Mouse (Mus musculus): Measurements from ENCODE around the gene Slit3. TPM values are rescaled to one million over a fixed set of nuclear protein-coding genes. Genes with fewer than 3 reads are reported as not detected.

Gene Slit3
- polyA plus RNA-seq, 1 experiment from 2014 or later: 14.3 TPM

DNA sequence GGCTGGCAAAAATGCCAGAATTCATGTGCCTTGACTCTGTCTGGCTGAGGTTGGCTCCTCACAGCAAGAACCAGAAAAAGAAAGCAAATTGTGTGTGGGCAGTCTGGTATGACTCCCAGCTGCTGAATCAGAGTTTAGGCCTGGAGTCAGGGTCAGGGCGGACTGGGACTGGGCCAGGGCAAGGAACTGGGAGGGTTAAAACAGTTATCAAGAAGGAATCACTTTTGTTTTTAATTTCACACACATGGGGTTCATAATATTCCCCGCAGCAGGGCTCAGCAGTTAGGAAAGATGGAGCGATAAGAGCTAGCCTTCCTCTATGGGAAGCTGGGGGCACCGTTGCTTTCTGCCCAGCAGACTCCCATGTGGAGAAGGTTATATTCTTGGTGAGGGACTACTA lies 234.8 kb downstream of the Slit3 start:
- H3K9me3 ChIP-seq (ENCODE audit: control insufficient read depth, low read length): no peaks in the 10 kb centered on the region
- H3K9ac ChIP-seq: no peak overlapping the region
- no peak overlapping the region for H3K4me3 ChIP-seq (replicated peaks; ENCODE audit: low read length)
- 79% methylated on average over 4 of the region's 4 CpGs for WGBS
- ATAC-seq (ENCODE audit: low FRiP score) (no peak), DNase-seq (ENCODE audit: low spot score) (no peak)
- H3K27me3 ChIP-seq (ENCODE audit: control insufficient read depth, insufficient read depth, low read length): peaks cover 8% of the 10 kb centered on the region
- no peak overlapping the region for H3K27ac ChIP-seq
- H3K36me3 ChIP-seq (replicated peaks; ENCODE audit: control insufficient read depth, insufficient read depth): no peaks in the 10 kb centered on the region
- no peak overlapping the region for H3K4me2 ChIP-seq (replicated peaks)
- H3K4me1 ChIP-seq (replicated peaks; ENCODE audit: control insufficient read depth, insufficient read depth, low read length): no peaks in the 10 kb centered on the region

DNA sequence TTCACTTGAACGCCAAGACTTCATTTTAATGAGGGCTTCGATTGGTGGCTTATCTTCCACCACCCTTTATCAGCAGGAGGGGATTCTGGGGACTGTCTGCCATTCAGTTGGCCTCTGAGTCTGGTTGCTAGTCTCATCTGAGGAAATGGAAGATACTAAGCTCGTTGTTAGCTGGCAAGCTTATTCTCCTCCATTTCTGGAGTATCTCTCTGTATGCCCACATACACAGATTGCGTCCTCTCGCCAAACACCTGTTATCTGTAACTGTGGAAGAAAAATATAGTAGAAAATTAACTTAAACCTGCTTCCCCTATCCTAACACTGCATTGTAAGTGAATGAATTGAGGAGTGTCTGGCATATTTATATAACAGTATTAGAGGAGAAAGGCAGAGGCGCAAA lies 240.0 kb downstream of the Slit3 start:
- Histone ChIP-seq H3K9ac (no peak overlapping the region), H3K4me1 (replicated peaks; ENCODE audit: control insufficient read depth, insufficient read depth, low read length) (peaks cover 13% of the 10 kb centered on the region), H3K9me3 (ENCODE audit: control insufficient read depth, low read length) (no peaks in the 10 kb centered on the region), H3K27ac (no peak overlapping the region), H3K27me3 (ENCODE audit: control insufficient read depth, insufficient read depth, low read length) (peaks cover 35% of the 10 kb centered on the region), H3K4me2 (replicated peaks) (no peak overlapping the region), H3K4me3 (replicated peaks; ENCODE audit: low read length) (no peak overlapping the region), H3K36me3 (replicated peaks; ENCODE audit: control insufficient read depth, insufficient read depth) (no peaks in the 10 kb centered on the region)
- WGBS: 86% methylated on average over 6 of the region's 6 CpGs
- no peak for ATAC-seq (ENCODE audit: low FRiP score)
- no peak for DNase-seq (ENCODE audit: low spot score)

DNA sequence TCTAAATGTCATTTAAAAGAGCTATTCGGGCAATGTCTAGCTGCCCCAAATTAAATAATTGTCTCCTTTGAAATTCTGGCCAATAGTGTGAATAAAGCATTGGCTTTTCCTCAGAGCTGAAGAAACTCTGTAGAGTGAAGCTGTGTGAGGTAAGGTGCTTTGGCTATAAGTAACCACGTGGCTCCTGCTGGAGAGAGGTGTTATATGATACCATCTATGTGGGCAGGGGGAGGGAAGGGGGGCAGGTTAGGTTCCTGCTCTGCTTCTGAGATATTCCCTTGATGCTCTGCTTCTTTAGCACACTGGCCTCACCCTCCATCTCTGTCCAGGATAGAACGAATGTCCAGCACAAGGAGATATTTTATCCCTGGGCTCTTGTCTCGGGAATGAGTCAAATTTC lies 242.0 kb downstream of the Slit3 start:
- no peak overlapping the region for H3K4me3 ChIP-seq (replicated peaks; ENCODE audit: low read length)
- peaks cover 13% of the 10 kb centered on the region for H3K4me1 ChIP-seq (replicated peaks; ENCODE audit: control insufficient read depth, insufficient read depth, low read length)
- no peaks in the 10 kb centered on the region for H3K9me3 ChIP-seq (ENCODE audit: control insufficient read depth, low read length)
- H3K27ac ChIP-seq: no peak overlapping the region
- peaks cover 49% of the 10 kb centered on the region for H3K27me3 ChIP-seq (ENCODE audit: control insufficient read depth, insufficient read depth, low read length)
- DNase-seq (ENCODE audit: low spot score) (no peak), ATAC-seq (ENCODE audit: low FRiP score) (no peak)
- H3K4me2 ChIP-seq (replicated peaks): no peak overlapping the region
- 63% methylated on average over 4 of the region's 4 CpGs for WGBS
- H3K36me3 ChIP-seq (replicated peaks; ENCODE audit: control insufficient read depth, insufficient read depth): no peaks in the 10 kb centered on the region
- no peak overlapping the region for H3K9ac ChIP-seq

DNA sequence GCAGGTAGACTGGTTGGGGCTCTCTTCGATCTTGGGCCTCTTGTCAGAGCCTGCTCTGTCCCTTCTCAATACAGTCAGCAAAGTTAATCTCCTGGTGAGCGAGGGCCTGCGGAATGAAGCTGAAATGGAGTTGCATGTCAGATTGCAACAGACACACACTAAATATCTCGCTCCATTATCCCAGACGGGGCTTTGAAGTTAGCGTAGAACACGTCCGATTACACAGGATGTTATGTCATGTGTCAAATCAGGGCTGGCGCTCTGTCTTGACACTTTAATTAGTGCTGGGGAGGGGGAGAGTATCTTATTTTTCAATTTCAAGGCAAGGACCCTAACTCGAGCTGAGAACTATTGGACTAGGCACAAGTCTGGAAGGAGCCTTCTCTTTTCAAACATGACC lies 243.4 kb downstream of the Slit3 start:
- Histone ChIP-seq H3K36me3 (replicated peaks; ENCODE audit: control insufficient read depth, insufficient read depth) (no peaks in the 10 kb centered on the region), H3K4me1 (replicated peaks; ENCODE audit: control insufficient read depth, insufficient read depth, low read length) (peaks cover 13% of the 10 kb centered on the region), H3K4me2 (replicated peaks) (no peak overlapping the region), H3K9me3 (ENCODE audit: control insufficient read depth, low read length) (no peaks in the 10 kb centered on the region), H3K27me3 (ENCODE audit: control insufficient read depth, insufficient read depth, low read length) (peaks cover 53% of the 10 kb centered on the region), H3K4me3 (replicated peaks; ENCODE audit: low read length) (no peak overlapping the region), H3K27ac (no peak overlapping the region), H3K9ac (no peak overlapping the region)
- DNase-seq (ENCODE audit: low spot score) (no peak), ATAC-seq (ENCODE audit: low FRiP score) (no peak)
- 58% methylated on average over 10 of the region's 10 CpGs for WGBS

DNA sequence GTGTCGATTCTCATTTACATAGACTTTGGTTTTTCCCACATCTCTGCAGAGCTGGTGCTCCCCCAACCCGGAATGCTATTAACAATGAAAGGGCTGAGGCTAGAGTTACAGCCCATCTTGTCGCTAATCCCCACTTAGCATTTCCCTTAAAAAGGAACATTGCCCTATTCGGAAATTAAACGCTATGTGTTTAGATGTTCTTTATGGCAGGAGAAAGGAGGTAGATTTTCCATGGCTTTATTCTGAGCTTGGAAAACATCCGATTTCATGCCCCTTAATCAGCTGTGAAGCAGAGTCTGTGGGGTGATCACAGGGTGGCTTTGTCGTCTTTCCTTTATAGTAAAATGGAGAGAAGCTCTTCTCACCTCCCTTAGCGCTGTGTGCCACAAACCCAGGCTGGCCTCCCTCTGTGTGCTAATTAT lies 244.5 kb downstream of the Slit3 start:
- H3K27ac ChIP-seq: no peak overlapping the region
- ATAC-seq (ENCODE audit: low FRiP score) (no peak), DNase-seq (ENCODE audit: low spot score) (no peak)
- peaks cover 13% of the 10 kb centered on the region for H3K4me1 ChIP-seq (replicated peaks; ENCODE audit: control insufficient read depth, insufficient read depth, low read length)
- no peak overlapping the region for H3K9ac ChIP-seq
- H3K36me3 ChIP-seq (replicated peaks; ENCODE audit: control insufficient read depth, insufficient read depth): no peaks in the 10 kb centered on the region
- WGBS: 9% methylated on average over 8 of the region's 8 CpGs
- peaks cover 51% of the 10 kb centered on the region for H3K27me3 ChIP-seq (ENCODE audit: control insufficient read depth, insufficient read depth, low read length)
- H3K4me2 ChIP-seq (replicated peaks): no peak overlapping the region
- H3K4me3 ChIP-seq (replicated peaks; ENCODE audit: low read length): no peak overlapping the region
- no peaks in the 10 kb centered on the region for H3K9me3 ChIP-seq (ENCODE audit: control insufficient read depth, low read length)

DNA sequence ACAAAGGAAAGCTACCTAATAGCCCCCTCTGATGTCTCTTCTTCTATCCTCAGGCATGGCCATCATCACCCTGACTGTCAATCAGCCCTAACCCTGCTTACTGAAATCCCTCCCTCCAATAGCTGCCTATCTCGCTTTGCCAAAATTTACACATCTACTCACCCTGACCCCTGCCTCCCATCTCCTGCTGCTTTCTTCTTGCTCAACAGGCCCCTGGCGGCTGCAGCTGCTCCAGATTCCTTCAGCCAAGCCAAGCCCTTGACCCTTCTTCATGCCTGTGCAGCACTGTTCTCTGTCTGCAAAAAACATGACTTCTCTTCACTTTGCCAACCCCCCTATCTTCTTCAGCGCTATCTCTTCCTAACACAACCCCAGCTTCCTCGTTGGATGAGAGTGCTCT lies 245.6 kb downstream of the Slit3 start:
- Histone ChIP-seq H3K9ac (no peak overlapping the region), H3K4me2 (replicated peaks) (no peak overlapping the region), H3K4me3 (replicated peaks; ENCODE audit: low read length) (no peak overlapping the region), H3K27ac (no peak overlapping the region), H3K36me3 (replicated peaks; ENCODE audit: control insufficient read depth, insufficient read depth) (no peaks in the 10 kb centered on the region), H3K4me1 (replicated peaks; ENCODE audit: control insufficient read depth, insufficient read depth, low read length) (peaks cover 13% of the 10 kb centered on the region), H3K9me3 (ENCODE audit: control insufficient read depth, low read length) (no peaks in the 10 kb centered on the region), H3K27me3 (ENCODE audit: control insufficient read depth, insufficient read depth, low read length) (peaks cover 47% of the 10 kb centered on the region)
- WGBS: 78% methylated on average over 4 of the region's 4 CpGs
- ATAC-seq (ENCODE audit: low FRiP score): no peak
- no peak for DNase-seq (ENCODE audit: low spot score)

DNA sequence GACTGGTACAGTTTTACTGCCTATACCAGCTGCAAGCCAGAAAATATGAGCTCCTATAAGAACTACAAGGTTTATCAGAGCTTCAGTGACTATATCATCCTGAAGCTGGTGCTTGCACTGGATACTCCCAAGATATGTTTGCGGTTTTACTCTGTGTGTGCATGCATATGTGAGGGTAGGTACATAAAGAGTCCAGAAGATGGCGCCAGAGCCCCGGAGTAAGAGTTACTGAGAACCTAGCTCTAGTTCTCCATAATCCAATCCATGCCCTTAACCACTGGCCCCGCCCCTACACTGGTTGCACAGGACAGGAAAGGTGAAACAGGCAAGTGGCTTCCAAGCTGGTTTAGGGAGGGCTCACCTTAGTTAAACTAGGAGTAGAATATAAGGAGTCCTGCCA lies 246.2 kb downstream of the Slit3 start:
- DNase-seq (ENCODE audit: low spot score) (no peak), ATAC-seq (ENCODE audit: low FRiP score) (no peak)
- Histone ChIP-seq H3K4me2 (replicated peaks) (no peak overlapping the region), H3K4me3 (replicated peaks; ENCODE audit: low read length) (no peak overlapping the region), H3K36me3 (replicated peaks; ENCODE audit: control insufficient read depth, insufficient read depth) (no peaks in the 10 kb centered on the region), H3K9ac (no peak overlapping the region), H3K27me3 (ENCODE audit: control insufficient read depth, insufficient read depth, low read length) (peaks cover 46% of the 10 kb centered on the region), H3K9me3 (ENCODE audit: control insufficient read depth, low read length) (0 out of 2 replicates have a peak, but pooled peaks cover under 1% of the 10 kb centered on the region), H3K27ac (no peak overlapping the region), H3K4me1 (replicated peaks; ENCODE audit: control insufficient read depth, insufficient read depth, low read length) (peaks cover 11% of the 10 kb centered on the region)
- WGBS: 96% methylated on average over 4 of the region's 4 CpGs

DNA sequence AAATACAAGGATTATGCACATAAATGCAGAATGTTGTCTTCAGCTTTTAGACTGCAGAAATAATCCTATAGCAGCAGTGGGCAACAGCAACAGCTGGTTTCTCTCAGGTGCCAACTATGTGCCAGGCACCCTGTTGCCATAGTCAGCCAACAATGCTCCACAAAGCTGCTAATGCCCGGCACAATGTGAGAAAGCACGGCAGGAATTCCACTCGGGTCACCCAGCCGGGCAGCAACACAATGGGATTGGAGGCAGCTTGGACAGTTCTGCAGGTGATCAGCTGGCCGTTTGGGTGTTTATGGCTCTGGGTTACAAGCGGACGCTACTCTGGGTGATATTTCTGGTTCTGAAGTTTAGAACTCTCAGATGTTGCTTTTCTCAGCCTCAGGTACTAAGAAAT lies 248.9 kb downstream of the Slit3 start:
- Histone ChIP-seq H3K9ac (no peak overlapping the region), H3K4me2 (replicated peaks) (no peak overlapping the region), H3K9me3 (ENCODE audit: control insufficient read depth, low read length) (peaks cover 4% of the 10 kb centered on the region), H3K27ac (no peak overlapping the region), H3K4me3 (replicated peaks; ENCODE audit: low read length) (no peak overlapping the region), H3K4me1 (replicated peaks; ENCODE audit: control insufficient read depth, insufficient read depth, low read length) (peaks cover 7% of the 10 kb centered on the region; the same call in 1 of the 2 replicates), H3K36me3 (replicated peaks; ENCODE audit: control insufficient read depth, insufficient read depth) (no peaks in the 10 kb centered on the region), H3K27me3 (ENCODE audit: control insufficient read depth, insufficient read depth, low read length) (peaks cover 32% of the 10 kb centered on the region)
- ATAC-seq (ENCODE audit: low FRiP score) (no peak), DNase-seq (ENCODE audit: low spot score) (no peak)
- WGBS: 44% methylated on average over 7 of the region's 7 CpGs

DNA sequence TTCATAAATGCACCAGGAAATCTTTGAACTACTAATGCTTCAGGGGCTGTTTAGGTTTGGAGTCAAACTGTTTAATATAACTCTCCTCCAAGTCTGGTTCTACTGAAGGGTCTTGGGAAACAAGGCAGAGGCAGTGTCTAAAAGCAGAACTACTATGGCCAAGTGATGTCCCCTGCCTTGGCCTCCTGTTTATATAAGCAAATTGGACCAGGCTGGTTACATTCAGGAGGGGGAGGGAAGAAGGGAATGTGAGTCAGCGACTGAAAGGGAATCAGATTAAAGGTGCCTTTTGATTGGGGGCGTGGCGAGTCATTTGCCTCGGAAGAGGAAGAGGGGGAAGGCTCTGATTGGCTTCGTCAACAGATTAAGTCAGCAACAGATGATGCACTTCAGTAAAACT lies 249.7 kb downstream of the Slit3 start:
- no peak overlapping the region for H3K4me3 ChIP-seq (replicated peaks; ENCODE audit: low read length)
- H3K36me3 ChIP-seq (replicated peaks; ENCODE audit: control insufficient read depth, insufficient read depth): no peaks in the 10 kb centered on the region
- H3K27me3 ChIP-seq (ENCODE audit: control insufficient read depth, insufficient read depth, low read length): peaks cover 29% of the 10 kb centered on the region; the same call in 1 of the 2 replicates
- H3K4me1 ChIP-seq (replicated peaks; ENCODE audit: control insufficient read depth, insufficient read depth, low read length): peaks cover 3% of the 10 kb centered on the region; the same call in 1 of the 2 replicates
- H3K9ac ChIP-seq: no peak overlapping the region
- DNase-seq (ENCODE audit: low spot score): no peak
- ATAC-seq (ENCODE audit: low FRiP score): no peak
- H3K9me3 ChIP-seq (ENCODE audit: control insufficient read depth, low read length): peaks cover 4% of the 10 kb centered on the region
- no peak overlapping the region for H3K27ac ChIP-seq
- H3K4me2 ChIP-seq (replicated peaks): no peak overlapping the region
- 31% methylated on average over 5 of the region's 5 CpGs for WGBS

DNA sequence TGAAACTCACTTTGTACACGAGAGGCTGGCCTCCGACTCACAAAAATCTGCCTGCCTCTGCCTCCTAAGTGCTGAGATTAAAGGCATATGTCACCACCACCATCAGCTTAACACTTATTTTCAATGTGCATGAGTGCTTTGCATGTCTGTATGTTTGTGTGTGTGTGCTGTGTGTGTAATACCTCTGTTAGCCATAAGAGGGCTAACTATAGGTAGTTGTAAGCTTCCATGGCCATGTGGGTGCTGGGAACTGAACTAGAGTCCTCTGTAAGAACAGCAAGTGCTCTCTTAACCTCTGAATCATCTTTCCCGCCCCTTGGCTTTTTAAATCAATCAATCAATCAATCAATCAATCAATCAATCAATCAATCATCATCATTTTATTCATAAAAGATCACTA lies 251.4 kb downstream of the Slit3 start:
- DNase-seq (ENCODE audit: low spot score) (no peak), ATAC-seq (ENCODE audit: low FRiP score) (no peak)
- Histone ChIP-seq H3K27me3 (ENCODE audit: control insufficient read depth, insufficient read depth, low read length) (peaks cover 15% of the 10 kb centered on the region; the same call in 1 of the 2 replicates), H3K27ac (no peak overlapping the region), H3K4me1 (replicated peaks; ENCODE audit: control insufficient read depth, insufficient read depth, low read length) (no peaks in the 10 kb centered on the region), H3K4me2 (replicated peaks) (no peak overlapping the region), H3K9ac (no peak overlapping the region), H3K4me3 (replicated peaks; ENCODE audit: low read length) (no peak overlapping the region), H3K9me3 (ENCODE audit: control insufficient read depth, low read length) (peaks cover 4% of the 10 kb centered on the region), H3K36me3 (replicated peaks; ENCODE audit: control insufficient read depth, insufficient read depth) (no peaks in the 10 kb centered on the region)
- WGBS: 93% methylated on average over 3 of the region's 3 CpGs

Data from hindbrain, embryonic 14.5 days (tissue).